ENCODE assay signal across 26 mouse cellular contexts in genomic region chr2:74084971-74085370, GRCm38 (mm10).
DNase-seq lines count a peak whose midpoint lies in the region; ATAC-seq lines count a peak whose summit lies in the region.
"Had no signal": no experiment of that assay in that cellular context is flagged by ENCODE, and none has a peak within 500 bp of the region (broad histone marks: within the 10 kb centered on the region; RNA-seq: fewer than 3 reads in every experiment).

No protein-coding gene starts in this region.

- H3K4me3 ChIP-seq in heart, embryonic 12.5 days: no peak overlapping the region
- no peak overlapping the region for H3K4me3 ChIP-seq in heart, embryonic 15.5 days
- no peak overlapping the region for H3K4me3 ChIP-seq in limb, embryonic 11.5 days (ENCODE audit: low read depth, low read length)
- H3K4me3 ChIP-seq in limb, embryonic 10.5 days: no peak overlapping the region
- H3K4me3 ChIP-seq: embryonic facial prominence, embryonic 12.5 days; embryonic facial prominence, embryonic 15.5 days; gastrocnemius, adult 2 months had no signal

- intact Hi-C loops in heart, postnatal 36 days (cut with DNase I): no loop called here

- H3K9ac ChIP-seq in heart, embryonic 12.5 days: no peak overlapping the region
- H3K9ac ChIP-seq in heart, embryonic 15.5 days: no peak overlapping the region
- no peak overlapping the region for H3K9ac ChIP-seq in limb, embryonic 11.5 days (ENCODE audit: low read length)
- H3K9ac ChIP-seq: embryonic facial prominence, embryonic 12.5 days; embryonic facial prominence, embryonic 15.5 days; forebrain, postnatal 0 days; hindbrain, embryonic 14.5 days had no signal

- H3K4me1 ChIP-seq in heart, embryonic 12.5 days (replicated peaks): peaks cover 17% of the 10 kb centered on the region
- peaks cover 11% of the 10 kb centered on the region for H3K4me1 ChIP-seq in heart, embryonic 15.5 days (replicated peaks)
- no peaks in the 10 kb centered on the region for H3K4me1 ChIP-seq in limb, embryonic 11.5 days (ENCODE audit: control insufficient read depth, insufficient read depth, low read length)
- H3K4me1 ChIP-seq in limb, embryonic 10.5 days: no peaks in the 10 kb centered on the region
- H3K4me1 ChIP-seq: embryonic facial prominence, embryonic 12.5 days; embryonic facial prominence, embryonic 15.5 days had no signal

- H3K36me3 ChIP-seq in heart, embryonic 12.5 days: no peaks in the 10 kb centered on the region
- no peaks in the 10 kb centered on the region for H3K36me3 ChIP-seq in heart, embryonic 15.5 days
- no peaks in the 10 kb centered on the region for H3K36me3 ChIP-seq in limb, embryonic 11.5 days (ENCODE audit: control insufficient read depth, insufficient read depth, low read length)
- no peaks in the 10 kb centered on the region for H3K36me3 ChIP-seq in limb, embryonic 10.5 days
- H3K36me3 ChIP-seq: embryonic facial prominence, embryonic 12.5 days; embryonic facial prominence, embryonic 15.5 days had no signal

- H3K27me3 ChIP-seq in heart, embryonic 12.5 days (replicated peaks): no peaks in the 10 kb centered on the region
- no peaks in the 10 kb centered on the region for H3K27me3 ChIP-seq in heart, embryonic 15.5 days
- no peaks in the 10 kb centered on the region for H3K27me3 ChIP-seq in limb, embryonic 11.5 days (ENCODE audit: control insufficient read depth, insufficient read depth, low read length)
- H3K27me3 ChIP-seq in limb, embryonic 10.5 days (ENCODE audit: low read depth, poor library complexity, severe bottlenecking): no peaks in the 10 kb centered on the region
- H3K27me3 ChIP-seq: embryonic facial prominence, embryonic 12.5 days; embryonic facial prominence, embryonic 15.5 days had no signal

- H3K4me2 ChIP-seq in heart, embryonic 12.5 days: no peak overlapping the region
- no peak overlapping the region for H3K4me2 ChIP-seq in heart, embryonic 15.5 days
- no peak overlapping the region for H3K4me2 ChIP-seq in limb, embryonic 11.5 days (ENCODE audit: low read depth, severe bottlenecking)
- H3K4me2 ChIP-seq: embryonic facial prominence, embryonic 12.5 days; embryonic facial prominence, embryonic 15.5 days; hindbrain, embryonic 14.5 days had no signal

- peak overlapping the region; percentile 77 for H3K27ac ChIP-seq in heart, embryonic 12.5 days (ENCODE audit: poor library complexity, severe bottlenecking)
- H3K27ac ChIP-seq in heart, embryonic 15.5 days: peak overlapping the region; percentile 56
- H3K27ac ChIP-seq in limb, embryonic 11.5 days (replicated peaks; ENCODE audit: low read depth, low read length): no peak overlapping the region
- no peak overlapping the region for H3K27ac ChIP-seq in limb, embryonic 10.5 days
- H3K27ac ChIP-seq: embryonic facial prominence, embryonic 12.5 days; embryonic facial prominence, embryonic 15.5 days; gastrocnemius, adult 2 months; hindbrain, embryonic 14.5 days; hindbrain, postnatal 0 days had no signal

- no peak for ATAC-seq in heart, embryonic 12.5 days (ENCODE audit: insufficient number of reproducible peaks, low FRiP score)
- ATAC-seq in heart, embryonic 15.5 days (replicated peaks; ENCODE audit: insufficient number of reproducible peaks, insufficient read depth, low FRiP score, low read depth): peak; percentile 62; the same call in 1 of the 2 replicates
- ATAC-seq in limb, embryonic 11.5 days (ENCODE audit: insufficient number of reproducible peaks, low FRiP score, low TSS enrichment, low read depth): no peak
- ATAC-seq: CD4-positive, CD25-positive, alpha-beta regulatory T cell, adult 4 months; forebrain, embryonic 14.5 days; forebrain, postnatal 0 days; hindbrain, postnatal 0 days; inflammation-experienced regulatory T-cells, adult 6 months; intestine, embryonic 16.5 days had no signal

- 57% methylated on average over 6 of the region's 6 CpGs for WGBS in heart, embryonic 12.5 days
- WGBS in heart, embryonic 15.5 days: 41% methylated on average over 6 of the region's 6 CpGs
- 92% methylated on average over 6 of the region's 6 CpGs for WGBS in limb, embryonic 11.5 days
- 93% methylated on average over 6 of the region's 6 CpGs for WGBS in limb, embryonic 10.5 days

- no peak for DNase-seq in heart, postnatal 36 days
- no peak for DNase-seq in heart, adult 9 months (ENCODE audit: low spot score in 2 of 2)
- peak; percentile 11 for DNase-seq in limb, embryonic 11.5 days (ENCODE audit: low spot score)
- DNase-seq in limb, embryonic 10.5 days (ENCODE audit: low spot score): no peak
- no peak for DNase-seq in thymus, postnatal 25 days
- DNase-seq: adrenal gland, adult 2 months; adrenal gland, postnatal 14 days; cerebellum, adult 11 months; cerebellum, adult 2 months; cerebellum, adult 9-11 months; cerebellum, postnatal 25 days; forebrain, postnatal 0 days; gastrocnemius, adult 2 months; gastrocnemius, postnatal 14 days; kidney, adult 18-20 months; kidney, adult 9 months had no signal

- H3K9me3 ChIP-seq in heart, embryonic 12.5 days (replicated peaks): no peaks in the 10 kb centered on the region
- no peaks in the 10 kb centered on the region for H3K9me3 ChIP-seq in heart, embryonic 15.5 days (replicated peaks)
- no peaks in the 10 kb centered on the region for H3K9me3 ChIP-seq in limb, embryonic 11.5 days (ENCODE audit: control insufficient read depth, low read length)
- H3K9me3 ChIP-seq in limb, embryonic 10.5 days (replicated peaks): no peaks in the 10 kb centered on the region
- H3K9me3 ChIP-seq: embryonic facial prominence, embryonic 12.5 days; embryonic facial prominence, embryonic 15.5 days had no signal

Comparison
In these comparisons a context has a peak if more than half of its experiments do, and no peak if none do; other contexts are left out.
1. H3K27ac ChIP-seq: peak in heart, embryonic 12.5 days (single experiment) and heart, embryonic 15.5 days (single experiment); none in limb, embryonic 11.5 days (single experiment) and limb, embryonic 10.5 days (single experiment).